Mouse (Mus musculus) mesoderm, embryonic 11.5 days (tissue): ENCODE data around the gene Tysnd1.

Source experiments
- DNase-seq: peaks from one replicate; pipeline ENCODE4 v3.0.0-alpha.2; 2012; ENCODE audit warnings: low read depth, low spot score

The Tysnd1 gene

GRCm38 (mm10) chr10:61689405-61689804 lies 5.9 kb upstream of the Tysnd1 start:
- no peak for DNase-seq

- no peak for DNase-seq
Observed at GRCm38 (mm10) chr10:61693563-61693962, 1.8 kb upstream of the Tysnd1 start.

- DNase-seq = peak; percentile 29
Observed at GRCm38 (mm10) chr10:61695703-61696559, 617 bp downstream of the Tysnd1 start.

GRCm38 (mm10) chr10:61696560-61696823 lies 1.2 kb downstream of the Tysnd1 start:
- DNase-seq = no peak

- DNase-seq = no peak
Observed at GRCm38 (mm10) chr10:61697028-61697427, 1.7 kb downstream of the Tysnd1 start.

GRCm38 (mm10) chr10:61704663-61705062 lies 9.3 kb downstream of the Tysnd1 start:
- no peak for DNase-seq

- no peak for DNase-seq
Observed at GRCm38 (mm10) chr10:61706412-61707375, 11.4 kb downstream of the Tysnd1 start.

GRCm38 (mm10) chr10:61713601-61714000 lies 18.3 kb downstream of the Tysnd1 start:
- DNase-seq = no peak

GRCm38 (mm10) chr10:61714146-61714545 lies 18.8 kb downstream of the Tysnd1 start:
- no peak for DNase-seq

- peak; percentile 61 for DNase-seq
Observed at GRCm38 (mm10) chr10:61714771-61715461, 19.6 kb downstream of the Tysnd1 start, which contains the start of gene Aifm2. Gene Aifm2 (plus strand): TSS chr10:61715263.

- no peak for DNase-seq
Observed at GRCm38 (mm10) chr10:61715462-61715837, 20.1 kb downstream of the Tysnd1 start.

GRCm38 (mm10) chr10:61715996-61716864 lies 20.9 kb downstream of the Tysnd1 start:
- no peak for DNase-seq

- no peak for DNase-seq
Observed at GRCm38 (mm10) chr10:61717406-61718296, 22.3 kb downstream of the Tysnd1 start.

GRCm38 (mm10) chr10:61720331-61720730 lies 25.0 kb downstream of the Tysnd1 start:
- DNase-seq = no peak

GRCm38 (mm10) chr10:61722215-61722614 lies 26.9 kb downstream of the Tysnd1 start:
- no peak for DNase-seq

GRCm38 (mm10) chr10:61723271-61723670 lies 28.0 kb downstream of the Tysnd1 start:
- DNase-seq = no peak

- DNase-seq = no peak
Observed at GRCm38 (mm10) chr10:61729181-61729580, 33.9 kb downstream of the Tysnd1 start.

GRCm38 (mm10) chr10:61730171-61730570 lies 34.9 kb downstream of the Tysnd1 start:
- DNase-seq = no peak

- peak; percentile 41 for DNase-seq
Observed at GRCm38 (mm10) chr10:61734377-61734776, 39.1 kb downstream of the Tysnd1 start.

GRCm38 (mm10) chr10:61736671-61737078 lies 41.4 kb downstream of the Tysnd1 start:
- DNase-seq = no peak
